Mouse (Mus musculus) bone marrow macrophage, adult 2 months (primary cell): Measurements from ENCODE around the gene Ccdc65.

Experiments used
- CTCF ChIP-seq: IDR thresholded peaks from 2 replicates; pipeline ENCODE4 v1.5.1; 2012; ENCODE audit warnings: low read depth, mild to moderate bottlenecking, low read length, moderate library complexity
- POLR2A ChIP-seq: IDR thresholded peaks from 2 replicates; pipeline ENCODE4 v1.6.1; 2012; ENCODE audit warnings: mild to moderate bottlenecking, low read depth, low read length, borderline replicate concordance

DNA sequence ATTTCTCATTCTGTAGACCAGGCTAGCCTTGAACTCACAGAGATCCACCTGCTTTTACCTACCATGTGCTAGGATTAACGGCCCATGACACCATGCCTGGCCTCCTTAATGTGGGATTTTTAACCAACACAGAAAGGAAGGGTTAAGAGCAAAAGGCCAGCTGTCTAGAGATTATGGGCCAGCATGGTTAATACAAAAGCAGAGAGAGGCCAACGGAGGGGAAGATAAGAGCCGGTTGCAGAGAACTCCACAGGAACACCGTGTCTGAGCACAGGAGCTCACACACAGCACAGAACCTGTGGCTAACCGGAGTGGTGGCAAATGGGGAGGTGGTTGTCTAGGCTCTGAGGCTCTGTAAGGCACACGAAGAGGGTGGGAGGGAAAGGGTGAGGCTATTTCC is 25.4 kb downstream of the Ccdc65 start:
- TF ChIP-seq CTCF = no peak
- TF ChIP-seq POLR2A = no peak
